Mouse (Mus musculus) right cerebral cortex, postnatal 14 days (tissue): ENCODE data around the gene Sgk1.

ENCODE experiments used
- DNase-seq: peaks from one replicate; pipeline ENCODE4 v3.0.0; 2022

Sgk1 gene

GRCm38 (mm10) chr10:21918016-21918749 is 36.2 kb downstream of the Sgk1 start:
- DNase-seq, result no peak

- no peak for DNase-seq
Measured at GRCm38 (mm10) chr10:21918750-21919145, 36.8 kb downstream of the Sgk1 start.

- DNase-seq, result no peak
Measured at GRCm38 (mm10) chr10:21920611-21921010, 38.6 kb downstream of the Sgk1 start.

GRCm38 (mm10) chr10:21922716-21923350 is 40.8 kb downstream of the Sgk1 start:
- DNase-seq, result no peak

GRCm38 (mm10) chr10:21923495-21923952 is 41.5 kb downstream of the Sgk1 start:
- DNase-seq, result peak; percentile 42

GRCm38 (mm10) chr10:21924051-21924720 is 42.2 kb downstream of the Sgk1 start:
- DNase-seq, result no peak

- DNase-seq, result no peak
Measured at GRCm38 (mm10) chr10:21926941-21927340, 45.0 kb downstream of the Sgk1 start.

GRCm38 (mm10) chr10:21930781-21931380 is 48.9 kb downstream of the Sgk1 start:
- DNase-seq, result no peak

- no peak for DNase-seq
Measured at GRCm38 (mm10) chr10:21932791-21933190, 50.8 kb downstream of the Sgk1 start.

GRCm38 (mm10) chr10:21934826-21935225 is 52.8 kb downstream of the Sgk1 start:
- DNase-seq, result no peak

GRCm38 (mm10) chr10:21936513-21937221 is 54.7 kb downstream of the Sgk1 start:
- no peak for DNase-seq

GRCm38 (mm10) chr10:21937222-21937605 is 55.2 kb downstream of the Sgk1 start:
- DNase-seq, result no peak

GRCm38 (mm10) chr10:21938166-21938565 is 56.2 kb downstream of the Sgk1 start:
- DNase-seq, result no peak

- no peak for DNase-seq
Measured at GRCm38 (mm10) chr10:21941235-21941634, 59.3 kb downstream of the Sgk1 start.

- DNase-seq, result no peak
Measured at GRCm38 (mm10) chr10:21943145-21943700, 61.2 kb downstream of the Sgk1 start.

- no peak for DNase-seq
Measured at GRCm38 (mm10) chr10:21945195-21945594, 63.2 kb downstream of the Sgk1 start.

GRCm38 (mm10) chr10:21946751-21947351 is 64.9 kb downstream of the Sgk1 start:
- no peak for DNase-seq

- no peak for DNase-seq
Measured at GRCm38 (mm10) chr10:21952520-21952919, 70.5 kb downstream of the Sgk1 start.

- no peak for DNase-seq
Measured at GRCm38 (mm10) chr10:21961111-21961510, 79.1 kb downstream of the Sgk1 start.

- no peak for DNase-seq
Measured at GRCm38 (mm10) chr10:21963005-21963404, 81.0 kb downstream of the Sgk1 start.

- DNase-seq, result no peak
Measured at GRCm38 (mm10) chr10:21973676-21974075, 91.7 kb downstream of the Sgk1 start.

- no peak for DNase-seq
Measured at GRCm38 (mm10) chr10:21974801-21975200, 92.8 kb downstream of the Sgk1 start.
